Mouse (Mus musculus): Measurements from ENCODE around the gene Fcho2. TPM values are rescaled to one million over a fixed set of nuclear protein-coding genes. Genes with fewer than 3 reads are reported as not detected.

Gene Fcho2
- total and polyA plus RNA-seq, 2 experiments, result 5.8 to 23.2 TPM

DNA sequence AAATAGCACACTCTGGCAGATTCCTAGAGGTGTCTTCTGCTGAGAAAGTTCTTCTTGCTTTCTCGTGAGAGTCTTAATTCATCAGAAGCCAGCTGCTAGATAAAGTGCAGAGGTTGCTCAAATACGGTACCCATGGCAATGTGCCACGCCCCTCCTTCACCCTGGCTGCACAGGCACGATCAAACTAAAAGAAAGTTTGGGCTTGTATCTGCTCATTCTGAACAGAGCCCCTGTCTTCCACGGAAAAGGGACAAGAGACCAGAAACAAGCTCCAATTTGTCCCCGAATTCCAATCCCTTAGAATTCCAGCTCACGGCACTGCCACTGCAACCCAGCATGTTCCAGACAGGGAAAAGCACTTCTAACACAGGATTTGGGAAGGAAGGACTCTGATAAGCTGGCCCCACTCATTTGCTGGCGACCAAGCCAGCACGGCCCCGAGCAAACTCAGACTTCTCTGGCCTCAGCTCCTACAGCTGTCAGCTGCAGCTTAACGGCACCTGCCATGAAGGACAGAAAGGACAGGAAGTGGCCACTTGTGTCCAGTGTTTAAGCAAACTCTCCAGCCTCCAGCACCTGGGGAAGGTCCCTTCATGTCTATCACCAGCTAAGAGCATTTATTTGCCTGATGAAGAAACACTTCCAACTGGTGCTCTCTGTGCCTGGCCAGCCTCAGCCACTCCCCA is 125.5 kb downstream of the Fcho2 start:
- H3K4me3 ChIP-seq (ENCODE audit: insufficient read depth, low read depth, low read length), result no peak overlapping the region
- H3K9ac ChIP-seq (ENCODE audit: low read depth, low read length), result no peak overlapping the region
- H3K27me3 ChIP-seq (ENCODE audit: control insufficient read depth, insufficient read depth, low read length), result no peaks in the 10 kb centered on the region
- no peak overlapping the region for H3K27ac ChIP-seq (replicated peaks; ENCODE audit: insufficient read depth, low read depth, low read length)
- DNase-seq (ENCODE audit: extremely low read depth, low read depth, low spot score), result peak; percentile 43
- WGBS, result 45% methylated on average over 11 of the region's 11 CpGs
- no peaks in the 10 kb centered on the region for H3K36me3 ChIP-seq (ENCODE audit: control insufficient read depth, insufficient read depth, low read length)
- no peaks in the 10 kb centered on the region for H3K79me2 ChIP-seq (ENCODE audit: control insufficient read depth, insufficient read depth, low read length)
- no peak for TF ChIP-seq POLR2A (IDR thresholded peaks at IDR 0.05; ENCODE audit: extremely low read depth, insufficient read depth, low read length)
- no peak for TF ChIP-seq CTCF (IDR thresholded peaks at IDR 0.05; ENCODE audit: low read depth, low read length)
- H3K4me1 ChIP-seq (ENCODE audit: control insufficient read depth, insufficient read depth, low read length), result peaks cover 7% of the 10 kb centered on the region; the same call in 1 of the 2 replicates

DNA sequence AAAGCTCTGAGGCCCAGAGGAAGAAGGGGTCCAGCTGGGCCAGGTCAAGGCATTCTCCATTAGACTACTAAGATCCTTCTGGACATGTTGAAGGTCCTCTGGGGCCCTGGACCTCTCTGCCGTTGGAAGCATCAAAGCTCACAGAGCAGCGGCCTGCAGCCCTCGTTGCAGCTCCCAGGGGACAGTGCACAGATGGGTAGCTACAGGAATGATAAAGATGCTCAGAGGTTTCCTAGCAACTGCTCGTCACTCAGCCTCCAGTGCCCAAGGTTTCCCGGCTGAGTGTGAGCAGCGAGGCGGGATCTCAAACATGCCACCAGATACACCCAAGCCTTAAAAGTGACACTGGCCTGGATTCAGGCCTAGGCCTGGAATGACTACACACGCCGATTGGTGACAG is 127.3 kb downstream of the Fcho2 start:
- H3K27me3 ChIP-seq (ENCODE audit: control insufficient read depth, insufficient read depth, low read length), result no peaks in the 10 kb centered on the region
- WGBS, result 92% methylated on average over 9 of the region's 9 CpGs
- TF ChIP-seq POLR2A (IDR thresholded peaks at IDR 0.05; ENCODE audit: extremely low read depth, insufficient read depth, low read length) (no peak), CTCF (IDR thresholded peaks at IDR 0.05; ENCODE audit: low read depth, low read length) (no peak)

DNA sequence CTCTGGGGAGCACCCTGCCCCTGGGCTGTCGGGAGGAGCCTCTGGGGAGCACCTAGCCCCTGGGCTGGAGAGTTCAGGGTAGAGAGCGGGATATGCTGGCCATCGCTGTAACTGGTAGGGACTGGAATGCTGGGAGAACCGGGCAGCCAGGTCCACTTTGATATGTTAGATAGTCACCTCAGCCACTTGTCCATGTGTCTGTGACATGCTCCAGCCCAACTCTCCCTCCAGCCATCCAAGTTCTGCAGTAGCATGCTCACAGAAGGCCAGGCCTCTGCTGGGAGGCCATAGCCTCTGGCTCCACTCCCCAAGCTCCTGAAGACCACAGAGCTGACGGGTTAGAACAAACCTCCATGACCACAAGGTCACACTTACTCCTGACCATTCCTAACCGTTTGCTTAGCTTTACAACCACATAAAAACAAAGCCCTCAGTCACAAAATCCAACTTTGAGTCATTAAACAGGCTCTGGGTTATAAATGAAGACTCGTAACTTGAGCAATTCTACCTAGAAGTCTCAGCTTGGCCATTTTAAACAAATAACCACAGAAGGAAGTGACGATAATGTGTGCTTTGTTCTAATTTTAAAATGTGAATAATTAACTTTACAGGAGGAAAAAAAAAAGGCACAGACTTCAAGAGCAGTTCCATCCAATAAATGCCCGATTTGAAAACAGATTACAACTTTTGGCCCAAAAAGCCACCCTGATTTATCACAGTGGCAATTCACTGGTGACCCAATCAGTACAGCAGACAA is 130.9 kb downstream of the Fcho2 start:
- Histone ChIP-seq H3K4me1 (ENCODE audit: control insufficient read depth, insufficient read depth, low read length) (0 out of 2 replicates have a peak, but pooled peaks cover 1% of the 10 kb centered on the region), H3K9ac (ENCODE audit: low read depth, low read length) (no peak overlapping the region), H3K36me3 (ENCODE audit: control insufficient read depth, insufficient read depth, low read length) (no peaks in the 10 kb centered on the region), H3K4me3 (ENCODE audit: insufficient read depth, low read depth, low read length) (no peak overlapping the region), H3K79me2 (ENCODE audit: control insufficient read depth, insufficient read depth, low read length) (no peaks in the 10 kb centered on the region), H3K27ac (replicated peaks; ENCODE audit: insufficient read depth, low read depth, low read length) (no peak overlapping the region), H3K27me3 (ENCODE audit: control insufficient read depth, insufficient read depth, low read length) (no peaks in the 10 kb centered on the region)
- WGBS, result 55% methylated on average over 9 of the region's 9 CpGs
- peak; percentile 69 for DNase-seq (ENCODE audit: extremely low read depth, low read depth, low spot score)
- TF ChIP-seq POLR2A (IDR thresholded peaks at IDR 0.05; ENCODE audit: extremely low read depth, insufficient read depth, low read length), result no peak
- no peak for TF ChIP-seq CTCF (IDR thresholded peaks at IDR 0.05; ENCODE audit: low read depth, low read length)

More for the DNA sequence above, 127.3 kb downstream of the Fcho2 start:
- H3K4me1 ChIP-seq (ENCODE audit: control insufficient read depth, insufficient read depth, low read length), result 0 out of 2 replicates have a peak, but pooled peaks cover 1% of the 10 kb centered on the region
- no peak overlapping the region for H3K4me3 ChIP-seq (ENCODE audit: insufficient read depth, low read depth, low read length)
- DNase-seq (ENCODE audit: extremely low read depth, low read depth, low spot score), result no peak
- H3K36me3 ChIP-seq (ENCODE audit: control insufficient read depth, insufficient read depth, low read length), result no peaks in the 10 kb centered on the region
- H3K9ac ChIP-seq (ENCODE audit: low read depth, low read length), result no peak overlapping the region
- H3K27ac ChIP-seq (replicated peaks; ENCODE audit: insufficient read depth, low read depth, low read length), result no peak overlapping the region
- no peaks in the 10 kb centered on the region for H3K79me2 ChIP-seq (ENCODE audit: control insufficient read depth, insufficient read depth, low read length)

DNA sequence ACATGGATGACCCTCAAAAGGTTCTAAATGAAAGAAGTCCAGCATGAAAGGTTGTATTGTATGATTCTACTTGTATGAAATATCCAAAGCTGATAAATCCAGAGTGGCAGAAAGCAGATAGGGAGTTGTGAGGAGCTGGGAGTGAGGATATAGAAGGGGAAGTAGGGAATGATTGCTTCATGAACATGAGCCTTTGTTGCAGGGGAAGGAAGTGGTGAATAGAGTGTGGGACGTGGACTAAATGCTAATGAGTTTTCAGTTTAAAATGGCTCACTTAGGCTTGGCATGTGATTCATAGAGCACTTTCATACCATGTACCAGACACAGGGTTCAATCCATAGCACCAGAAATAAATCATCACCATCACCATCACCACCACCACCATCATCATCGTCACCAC is 131.8 kb downstream of the Fcho2 start:
- TF ChIP-seq CTCF (IDR thresholded peaks at IDR 0.05; ENCODE audit: low read depth, low read length) (no peak), POLR2A (IDR thresholded peaks at IDR 0.05; ENCODE audit: extremely low read depth, insufficient read depth, low read length) (no peak)
- no peak for DNase-seq (ENCODE audit: extremely low read depth, low read depth, low spot score)
- Histone ChIP-seq H3K27me3 (ENCODE audit: control insufficient read depth, insufficient read depth, low read length) (no peaks in the 10 kb centered on the region), H3K4me3 (ENCODE audit: insufficient read depth, low read depth, low read length) (no peak overlapping the region), H3K9ac (ENCODE audit: low read depth, low read length) (no peak overlapping the region), H3K27ac (replicated peaks; ENCODE audit: insufficient read depth, low read depth, low read length) (no peak overlapping the region), H3K4me1 (ENCODE audit: control insufficient read depth, insufficient read depth, low read length) (0 out of 2 replicates have a peak, but pooled peaks cover 1% of the 10 kb centered on the region), H3K79me2 (ENCODE audit: control insufficient read depth, insufficient read depth, low read length) (no peaks in the 10 kb centered on the region), H3K36me3 (ENCODE audit: control insufficient read depth, insufficient read depth, low read length) (no peaks in the 10 kb centered on the region)
- 85% methylated on average over 2 of the region's 2 CpGs for WGBS

DNA sequence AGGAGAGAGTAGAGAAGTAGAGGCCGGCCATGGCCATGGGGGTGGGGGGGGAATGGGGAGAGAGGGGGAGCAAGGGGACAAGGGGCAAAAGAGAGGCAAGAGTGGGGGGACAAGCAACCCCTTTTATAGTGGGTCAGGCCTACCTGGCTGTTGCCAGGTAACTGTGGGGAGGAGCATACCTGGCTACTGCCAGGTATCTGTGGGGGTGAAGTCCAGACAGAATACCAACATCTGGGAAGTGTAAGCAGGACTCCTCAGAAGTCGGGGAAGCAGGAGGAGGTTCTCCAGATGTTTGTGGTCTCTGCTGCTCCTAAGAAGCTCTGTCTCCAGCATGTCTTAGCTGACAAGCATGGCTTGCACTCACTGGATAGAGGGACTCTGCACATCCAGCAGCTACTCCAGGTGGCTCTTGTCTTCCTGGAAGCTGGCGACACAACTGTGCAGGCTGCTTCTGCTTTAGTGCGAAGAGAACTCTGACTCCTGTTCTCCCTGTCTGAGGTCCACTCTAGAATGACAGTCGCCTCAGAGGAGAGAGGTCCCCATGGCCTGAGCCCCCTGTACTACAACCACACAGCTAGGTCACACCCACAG is 134.7 kb downstream of the Fcho2 start:
- no peaks in the 10 kb centered on the region for H3K27me3 ChIP-seq (ENCODE audit: control insufficient read depth, insufficient read depth, low read length)
- 0 out of 2 replicates have a peak, but pooled peaks cover 1% of the 10 kb centered on the region for H3K4me1 ChIP-seq (ENCODE audit: control insufficient read depth, insufficient read depth, low read length)
- no peak for DNase-seq (ENCODE audit: extremely low read depth, low read depth, low spot score)
- TF ChIP-seq POLR2A (IDR thresholded peaks at IDR 0.05; ENCODE audit: extremely low read depth, insufficient read depth, low read length) (no peak), CTCF (IDR thresholded peaks at IDR 0.05; ENCODE audit: low read depth, low read length) (no peak)
- no peaks in the 10 kb centered on the region for H3K36me3 ChIP-seq (ENCODE audit: control insufficient read depth, insufficient read depth, low read length)
- H3K4me3 ChIP-seq (ENCODE audit: insufficient read depth, low read depth, low read length), result no peak overlapping the region
- no peaks in the 10 kb centered on the region for H3K79me2 ChIP-seq (ENCODE audit: control insufficient read depth, insufficient read depth, low read length)
- no peak overlapping the region for H3K9ac ChIP-seq (ENCODE audit: low read depth, low read length)
- no peak overlapping the region for H3K27ac ChIP-seq (replicated peaks; ENCODE audit: insufficient read depth, low read depth, low read length)
- WGBS, result 84% methylated on average over 5 of the region's 5 CpGs

Measured in liver, adult 2 months (tissue).